Mouse (Mus musculus) heart, postnatal 14 days (tissue): ENCODE results near the gene Dnajc8. TPM values are rescaled to one million over a fixed set of nuclear protein-coding genes. Genes with fewer than 3 reads are reported as not detected.
A peak's percentile ranks its signal among the peaks of the same experiment; 100 is the strongest.
"Not testable (repeated sequence)": the region's sequence is repeated elsewhere in the genome, so short reads cannot be mapped to it uniquely, and the experiment has no call there.

Experiments
- DNase-seq, 2 experiments: peaks; one replicate each; pipeline ENCODE4 v3.0.0; 2021 to 2022
- intact Hi-C: fragments of 180-260 bp; cut with DNase I; formaldehyde crosslinking; loops from one replicate; pipeline ENCODE4 v1.15.1; 2025
- total RNA-seq, 2 experiments: library from RNA; stranded (reverse); gene quantifications; 2 replicates each; pipeline ENCODE4 v1.2.3; 2021

Dnajc8 gene
- total RNA-seq, 2 experiments from 2014 or later, result 50.2 to 51.7 TPM

DNA sequence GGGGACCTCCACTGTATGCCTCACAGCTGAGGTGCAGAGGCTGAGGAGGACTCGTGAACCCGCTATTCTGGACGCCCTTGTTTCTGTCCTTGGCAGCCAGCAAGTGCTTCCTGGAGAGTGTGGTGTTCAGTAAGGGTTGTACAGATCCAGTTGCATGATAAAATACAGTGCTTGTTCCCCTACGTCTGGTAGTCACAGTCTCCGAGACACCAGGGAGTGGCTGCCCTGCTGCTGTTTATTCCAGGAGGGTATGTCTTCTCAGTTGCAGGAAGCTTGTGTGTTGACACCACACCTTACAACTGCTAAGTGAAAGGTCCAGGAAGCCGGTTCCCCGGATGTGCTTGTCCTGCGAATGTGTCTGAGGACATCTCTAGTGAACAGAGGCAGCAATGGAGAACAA is 19.3 kb downstream of the Dnajc8 start:
- no peak for DNase-seq
- intact Hi-C loops, result no loop called here

- DNase-seq, intact Hi-C loops: not testable (repeated sequence)
These were observed 20.2 kb downstream of the Dnajc8 start for GRCm38 (mm10) chr4:132555550-132555949.

DNA sequence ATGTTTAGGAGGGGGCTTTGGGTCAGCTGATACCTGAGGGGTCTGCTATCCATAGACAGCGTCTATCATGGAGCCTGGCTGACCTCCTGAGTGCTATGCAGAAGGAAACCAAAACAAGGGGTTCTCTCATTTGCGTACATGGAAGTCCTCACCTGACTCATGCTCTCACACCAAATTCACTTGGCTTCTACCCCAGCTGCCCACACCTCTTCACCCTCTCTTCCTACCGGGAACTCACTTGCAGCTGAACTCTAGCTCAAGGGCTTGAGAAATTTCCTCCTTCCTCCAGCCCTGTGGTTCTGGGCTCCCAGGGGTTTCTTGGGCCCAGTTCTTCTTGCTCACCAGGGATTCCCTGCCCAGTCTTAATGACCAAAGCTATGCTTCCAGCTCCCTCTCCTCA is 27.9 kb downstream of the Dnajc8 start:
- intact Hi-C loops, result no loop called here
- no peak for DNase-seq

- intact Hi-C loops, result no loop called here
- peak; percentile 33 to 56 for DNase-seq
These were observed 28.6 kb downstream of the Dnajc8 start, which contains the start of gene Ptafr for GRCm38 (mm10) chr4:132563965-132564364. Gene Ptafr, plus strand, starts transcription at chr4:132564067.

DNA sequence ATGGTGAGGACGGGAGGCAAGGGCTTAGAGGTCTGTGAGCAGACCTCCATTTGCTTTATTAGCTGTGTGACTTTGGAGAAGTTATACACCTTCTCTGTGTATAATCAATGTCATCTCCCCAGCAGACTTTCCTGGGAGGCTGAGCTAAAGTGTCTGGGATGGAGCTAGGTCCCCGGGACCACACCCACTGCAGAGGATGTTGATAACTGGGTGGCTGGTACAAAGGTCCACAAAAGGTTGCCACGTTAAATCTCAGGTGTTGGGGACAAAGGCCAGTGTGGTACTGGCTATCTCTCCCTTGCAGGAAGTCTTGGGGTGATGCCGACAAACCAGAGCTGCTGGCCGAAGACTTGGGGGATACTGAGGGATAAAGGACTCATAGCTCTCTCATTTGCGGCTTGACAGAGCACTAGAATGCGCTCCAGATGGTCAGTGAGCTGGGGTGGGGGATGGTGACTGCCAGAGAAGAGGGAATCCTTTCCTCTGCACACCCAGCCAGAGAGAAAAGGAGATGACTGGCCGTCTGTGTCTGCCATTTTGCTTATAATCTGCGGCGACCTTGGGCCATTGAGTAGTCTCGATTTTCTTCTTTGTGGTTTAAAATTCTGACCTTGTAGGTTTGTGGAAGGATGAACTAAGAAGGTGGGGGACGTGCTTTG is 29.9 kb downstream of the Dnajc8 start:
- no peak for DNase-seq
- intact Hi-C loops, result loop anchor here (5.0 kb wide), 1 partner anchor 57 kb away; no protein-coding TSS in a partner anchor

DNA sequence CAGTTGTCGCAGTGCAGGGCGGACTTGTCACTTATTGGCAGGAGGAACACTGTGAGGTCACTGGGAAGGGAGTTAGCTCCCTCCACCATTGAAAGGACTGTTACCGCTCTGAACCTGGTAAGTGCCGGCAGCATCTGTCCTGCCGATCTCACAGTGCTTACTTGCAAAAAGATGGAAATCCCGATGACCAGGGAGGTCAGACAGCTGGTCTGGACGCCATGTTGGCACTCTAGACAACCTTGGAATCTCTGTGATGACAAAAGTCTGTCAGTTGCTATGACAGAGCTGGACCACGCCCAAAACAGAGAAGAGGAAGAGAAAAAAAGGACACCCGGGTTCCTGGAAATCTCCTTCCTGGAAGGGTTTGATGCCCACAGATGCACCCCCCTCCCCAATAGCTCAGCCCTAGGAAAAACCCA is 32.0 kb downstream of the Dnajc8 start:
- intact Hi-C loops, result loop anchor here (5.0 kb wide), 1 partner anchor 55 kb away; no protein-coding TSS in a partner anchor
- DNase-seq, result peak; percentile 24 to 44

DNA sequence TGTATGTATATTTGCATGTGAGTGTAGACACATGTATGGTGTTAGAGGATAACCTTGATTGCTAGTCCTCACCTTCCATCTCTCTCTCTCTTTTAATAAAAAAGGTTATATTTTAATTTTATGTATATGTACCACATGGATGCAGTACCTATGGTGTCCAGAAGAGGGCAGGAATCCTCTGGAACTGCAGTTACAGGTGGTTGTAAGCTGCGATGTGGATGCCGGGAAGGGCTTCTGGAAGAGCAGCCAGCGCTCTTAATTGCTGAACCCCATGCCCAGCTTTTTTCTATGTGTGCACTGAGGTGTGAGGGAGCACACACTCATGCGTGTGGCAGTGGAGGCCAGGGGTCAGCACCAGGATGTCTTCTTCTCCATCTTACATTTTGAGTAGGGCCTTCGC is 33.8 kb downstream of the Dnajc8 start:
- intact Hi-C loops, result loop anchor here (5.0 kb wide), 1 partner anchor 53 kb away; no protein-coding TSS in a partner anchor
- no peak for DNase-seq

- intact Hi-C loops, result no loop called here
- DNase-seq, result no peak
These were observed 35.8 kb downstream of the Dnajc8 start for GRCm38 (mm10) chr4:132571190-132571589.

DNA sequence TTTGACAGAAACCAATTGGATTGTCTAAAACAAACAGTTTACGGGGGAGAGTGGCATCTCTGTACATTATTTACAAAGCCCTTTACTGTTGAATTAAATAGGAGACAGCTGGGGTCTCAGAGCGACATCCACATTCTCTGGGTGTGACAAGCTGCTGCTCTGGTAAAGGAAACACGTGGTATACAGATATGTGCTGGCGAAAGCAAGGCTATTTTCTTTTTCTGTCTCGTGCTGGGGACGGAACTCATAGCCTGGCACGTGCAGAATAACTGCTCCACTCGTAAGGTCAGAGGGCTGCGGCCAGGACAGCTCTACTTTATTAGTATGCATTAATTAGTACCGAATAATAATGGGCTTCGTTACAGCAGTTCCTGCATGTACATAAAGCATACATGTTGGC is 38.0 kb downstream of the Dnajc8 start:
- intact Hi-C loops, result no loop called here
- DNase-seq, result peak in 1 of 2 experiments; percentile 24

GRCm38 (mm10) chr4:132574809-132575347 is 39.5 kb downstream of the Dnajc8 start:
- no peak for DNase-seq
- intact Hi-C loops, result no loop called here

DNA sequence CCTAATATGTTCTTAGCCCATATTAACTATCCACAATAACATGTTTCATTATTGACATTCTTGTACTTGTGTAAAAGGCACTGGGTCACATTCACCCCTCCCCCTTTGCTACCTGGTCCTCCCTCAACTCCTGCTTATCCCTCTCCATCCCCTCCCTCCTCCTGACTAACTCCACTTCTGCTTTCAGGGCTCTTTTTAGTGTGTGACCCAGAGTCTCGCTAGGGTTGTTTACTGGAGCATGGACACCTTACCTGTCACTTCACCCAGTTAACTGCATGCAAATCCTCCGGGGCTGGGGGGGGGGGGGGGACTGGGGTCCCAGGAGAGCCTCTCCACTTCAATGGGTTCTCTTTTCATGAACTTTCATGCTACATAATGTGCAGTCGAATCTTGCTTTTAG is 48.4 kb downstream of the Dnajc8 start:
- intact Hi-C loops, result no loop called here

GRCm38 (mm10) chr4:132584975-132585374 is 49.6 kb downstream of the Dnajc8 start:
- no peak for DNase-seq
- intact Hi-C loops, result no loop called here

More for the DNA sequence above, 48.4 kb downstream of the Dnajc8 start:
- DNase-seq, result no peak

DNA sequence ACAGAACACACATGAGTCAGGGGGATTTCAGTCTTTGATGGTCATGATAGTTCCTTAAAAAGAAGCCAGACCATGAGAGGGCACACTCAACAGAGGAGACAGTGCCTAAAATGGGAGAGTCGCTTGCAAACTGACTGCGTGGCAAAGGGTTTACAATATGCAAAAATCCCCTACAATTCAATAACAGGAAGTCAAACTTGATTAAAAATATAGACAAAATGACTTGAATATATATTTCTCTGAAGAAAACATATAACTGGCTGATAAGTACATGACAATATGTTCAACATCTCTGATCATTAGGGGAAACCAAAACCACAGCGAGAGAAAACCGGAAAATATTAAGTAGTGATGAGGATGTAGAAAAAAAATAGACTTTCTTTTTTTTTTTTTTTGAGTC is 50.9 kb downstream of the Dnajc8 start:
- DNase-seq, result no peak
- intact Hi-C loops, result no loop called here

- DNase-seq, result no peak
These were observed 53.2 kb downstream of the Dnajc8 start for GRCm38 (mm10) chr4:132588512-132588911.

GRCm38 (mm10) chr4:132590642-132591041 is 55.3 kb downstream of the Dnajc8 start:
- DNase-seq, result no peak
- intact Hi-C loops, result no loop called here

More at GRCm38 (mm10) chr4:132588512-132588911, 53.2 kb downstream of the Dnajc8 start:
- intact Hi-C loops, result no loop called here

DNA sequence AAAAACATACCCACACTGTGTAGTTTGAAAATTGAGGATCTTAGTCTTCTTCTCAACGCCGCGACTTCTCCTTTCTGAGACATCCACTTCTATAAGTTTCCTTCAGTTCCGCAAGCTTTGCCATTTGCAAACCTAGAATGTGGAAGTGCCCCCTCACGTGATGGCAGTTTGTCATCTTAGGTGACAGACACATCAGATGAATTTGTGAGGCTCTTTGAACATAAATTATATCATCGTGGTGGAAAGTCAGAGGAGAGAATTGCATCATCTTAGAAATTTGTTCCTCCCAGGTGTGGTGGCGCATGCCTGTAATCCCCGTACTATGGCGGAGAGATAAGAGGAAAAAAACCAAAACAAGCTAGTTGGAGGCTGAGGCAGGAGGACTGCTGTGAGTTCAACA is 57.6 kb downstream of the Dnajc8 start:
- intact Hi-C loops, result no loop called here
- DNase-seq, result peak in 1 of 2 experiments; percentile 18

DNA sequence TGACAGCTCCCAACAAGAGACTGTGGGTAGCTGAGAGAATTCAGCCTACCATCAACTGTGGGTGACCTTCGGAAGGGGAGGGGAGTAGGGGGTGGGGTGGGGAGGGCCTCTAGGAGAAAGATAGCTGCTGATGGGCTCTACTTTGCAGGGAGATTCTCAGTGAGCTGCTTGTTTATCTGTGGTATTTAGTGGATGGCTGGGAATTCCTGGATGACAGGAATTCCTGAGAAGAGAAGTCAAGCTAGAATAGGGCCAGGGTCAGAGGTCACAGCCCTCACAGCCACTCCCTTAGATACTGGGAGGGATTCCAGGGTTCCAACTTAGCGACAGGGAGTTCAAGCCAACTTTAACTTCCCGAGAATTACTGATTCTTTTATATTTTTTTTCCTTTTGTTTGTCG is 58.8 kb downstream of the Dnajc8 start:
- DNase-seq, result no peak
- intact Hi-C loops, result no loop called here

DNA sequence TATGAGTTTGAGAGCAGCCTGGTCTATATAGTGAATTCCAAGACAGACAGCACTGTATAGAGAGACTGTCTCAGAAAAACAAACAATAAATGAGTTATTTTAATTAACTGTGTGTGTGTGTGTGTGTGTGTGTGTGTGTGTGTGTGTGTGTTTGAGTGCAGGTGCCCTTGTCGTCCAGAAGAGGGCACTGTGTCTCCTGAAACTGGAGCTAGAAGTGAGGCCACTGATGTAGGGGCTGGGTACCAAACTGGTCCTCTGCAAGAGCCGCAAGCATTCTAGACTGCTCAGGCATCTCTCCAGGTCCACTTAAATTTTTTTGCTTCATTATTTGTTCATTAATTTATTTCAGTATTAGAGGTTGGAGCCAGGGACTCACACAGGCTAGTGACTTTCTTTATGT is 63.5 kb downstream of the Dnajc8 start:
- no peak for DNase-seq
- intact Hi-C loops, result no loop called here

DNA sequence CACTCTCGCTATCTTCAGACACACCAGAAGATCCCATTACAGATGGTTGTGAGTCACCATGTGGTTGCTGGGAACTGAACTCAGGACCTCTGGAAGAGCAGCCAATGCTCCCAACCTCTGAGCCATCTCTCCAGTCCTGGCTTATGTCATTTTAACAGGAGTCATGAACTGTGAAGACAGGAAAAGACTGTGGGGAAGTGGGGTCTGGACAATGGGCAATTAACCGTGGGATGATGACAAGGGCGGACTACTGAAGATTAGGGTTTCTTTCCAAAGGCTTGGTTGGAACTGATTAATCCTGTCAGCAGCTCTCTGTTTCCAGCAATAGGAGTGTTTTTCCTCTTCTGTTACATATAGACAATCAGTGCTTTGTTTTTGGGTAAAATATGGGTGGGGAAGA is 64.4 kb downstream of the Dnajc8 start:
- DNase-seq, result no peak
- intact Hi-C loops, result no loop called here

DNA sequence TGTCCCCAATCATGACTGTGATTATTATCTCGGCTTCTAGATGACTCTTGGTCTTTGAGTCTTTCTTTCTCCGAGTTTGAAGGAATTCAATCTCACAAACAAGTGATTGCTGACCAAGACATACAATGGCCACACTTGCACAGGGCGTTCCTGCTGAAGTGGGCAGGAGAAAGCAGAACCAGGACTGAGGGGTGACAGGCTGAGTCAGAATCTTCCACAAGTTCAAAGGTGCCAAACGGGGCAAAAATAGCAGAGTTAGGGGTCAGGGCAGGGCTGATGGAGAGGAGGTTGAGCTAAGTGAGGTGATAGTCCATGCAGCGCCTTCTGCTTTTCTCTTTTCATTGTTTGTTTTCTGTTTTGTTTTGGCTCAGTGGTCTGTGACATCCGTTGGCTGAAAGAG is 65.1 kb downstream of the Dnajc8 start:
- intact Hi-C loops, result no loop called here
- no peak for DNase-seq

GRCm38 (mm10) chr4:132601242-132601641 is 65.9 kb downstream of the Dnajc8 start:
- DNase-seq, intact Hi-C loops: not testable (repeated sequence)
